Mouse (Mus musculus): ENCODE measurements at regions not wholly inside any gene's neighbourhood (a gene's known extent, or its start where the extent isn't known, plus 50 kb on each side); places are given as distances from the start of the nearest gene placed in this dataset.

- TF ChIP-seq CTCF (IDR thresholded peaks at IDR 0.05), result no peak
- 89% methylated on average over 3 of the region's 3 CpGs for WGBS
These were observed 1807.0 kb upstream of the Zeb2 start for GRCm38 (mm10) chr2:46924189-46924588.

GRCm38 (mm10) chr2:46913496-46913895 is 1796.3 kb upstream of the Zeb2 start:
- Histone ChIP-seq H3K27me3 (ENCODE audit: insufficient read depth, low read length) (no peaks in the 10 kb centered on the region), H3K36me3 (ENCODE audit: insufficient read depth, low read length) (no peaks in the 10 kb centered on the region), H3K4me3 (ENCODE audit: low read depth, low read length) (no peak overlapping the region), H3K4me2 (ENCODE audit: low read depth, low read length, poor library complexity, severe bottlenecking) (no peak overlapping the region), H3K27ac (ENCODE audit: low read depth, low read length) (no peak overlapping the region), H3K9ac (replicated peaks; ENCODE audit: low read length, poor library complexity, severe bottlenecking) (no peak overlapping the region), H3K9me3 (ENCODE audit: low read length) (no peaks in the 10 kb centered on the region), H3K4me1 (ENCODE audit: insufficient read depth, low read length) (no peaks in the 10 kb centered on the region)
- DNase-seq (ENCODE audit: low spot score), result peak; percentile 1
- ATAC-seq (ENCODE audit: low FRiP score), result peak; percentile 44; the same call in 1 of the 2 replicates
- TF ChIP-seq CTCF (IDR thresholded peaks at IDR 0.05), result no peak

More at GRCm38 (mm10) chr2:46924189-46924588, 1807.0 kb upstream of the Zeb2 start:
- Histone ChIP-seq H3K4me2 (ENCODE audit: low read depth, low read length, poor library complexity, severe bottlenecking) (no peak overlapping the region), H3K36me3 (ENCODE audit: insufficient read depth, low read length) (no peaks in the 10 kb centered on the region), H3K4me3 (ENCODE audit: low read depth, low read length) (no peak overlapping the region), H3K4me1 (ENCODE audit: insufficient read depth, low read length) (no peaks in the 10 kb centered on the region), H3K27me3 (ENCODE audit: insufficient read depth, low read length) (no peaks in the 10 kb centered on the region), H3K9me3 (ENCODE audit: low read length) (no peaks in the 10 kb centered on the region), H3K9ac (replicated peaks; ENCODE audit: low read length, poor library complexity, severe bottlenecking) (no peak overlapping the region), H3K27ac (ENCODE audit: low read depth, low read length) (no peak overlapping the region)
- DNase-seq (ENCODE audit: low spot score), result no peak
- ATAC-seq (ENCODE audit: low FRiP score), result no peak

DNA sequence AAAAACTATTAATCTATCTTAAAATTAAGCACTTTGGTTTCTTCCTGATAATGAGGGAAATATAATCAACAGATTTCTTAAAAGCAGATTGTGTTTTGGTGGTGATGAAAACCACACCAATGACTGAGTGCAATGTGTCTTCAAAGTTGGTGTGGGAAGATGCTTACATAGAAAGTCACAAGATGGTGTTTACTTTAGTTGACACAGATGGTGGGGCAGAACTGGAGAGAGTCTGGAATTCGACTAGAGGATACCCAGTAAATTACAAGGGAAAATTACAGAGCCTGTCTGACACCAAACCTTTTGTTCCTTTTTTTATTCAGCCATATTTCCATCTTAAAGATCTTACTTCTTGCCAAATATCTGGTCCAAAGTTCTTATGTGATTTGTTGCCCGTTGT is 1766.0 kb upstream of the Zeb2 start:
- 65% methylated on average over 2 of the region's 2 CpGs for WGBS
- Histone ChIP-seq H3K9ac (replicated peaks; ENCODE audit: low read length, poor library complexity, severe bottlenecking) (no peak overlapping the region), H3K27ac (ENCODE audit: low read depth, low read length) (no peak overlapping the region), H3K4me1 (ENCODE audit: insufficient read depth, low read length) (no peaks in the 10 kb centered on the region), H3K4me3 (ENCODE audit: low read depth, low read length) (no peak overlapping the region), H3K27me3 (ENCODE audit: insufficient read depth, low read length) (no peaks in the 10 kb centered on the region), H3K4me2 (ENCODE audit: low read depth, low read length, poor library complexity, severe bottlenecking) (no peak overlapping the region), H3K36me3 (ENCODE audit: insufficient read depth, low read length) (no peaks in the 10 kb centered on the region), H3K9me3 (ENCODE audit: low read length) (no peaks in the 10 kb centered on the region)
- TF ChIP-seq CTCF (IDR thresholded peaks at IDR 0.05), result no peak
- no peak for ATAC-seq (ENCODE audit: low FRiP score)
- DNase-seq (ENCODE audit: low spot score), result no peak

GRCm38 (mm10) chr2:46870772-46871171 is 1753.6 kb upstream of the Zeb2 start:
- Histone ChIP-seq H3K27ac (ENCODE audit: low read depth, low read length) (no peak overlapping the region), H3K27me3 (ENCODE audit: insufficient read depth, low read length) (no peaks in the 10 kb centered on the region)
- 68% methylated on average over 4 of the region's 4 CpGs for WGBS

More at GRCm38 (mm10) chr2:46870772-46871171, 1753.6 kb upstream of the Zeb2 start:
- H3K4me2 ChIP-seq (ENCODE audit: low read depth, low read length, poor library complexity, severe bottlenecking), result no peak overlapping the region
- H3K9me3 ChIP-seq (ENCODE audit: low read length), result no peaks in the 10 kb centered on the region
- H3K36me3 ChIP-seq (ENCODE audit: insufficient read depth, low read length), result no peaks in the 10 kb centered on the region
- TF ChIP-seq CTCF (IDR thresholded peaks at IDR 0.05), result no peak
- no peak for DNase-seq (ENCODE audit: low spot score)
- H3K9ac ChIP-seq (replicated peaks; ENCODE audit: low read length, poor library complexity, severe bottlenecking), result no peak overlapping the region
- ATAC-seq (ENCODE audit: low FRiP score), result no peak
- H3K4me1 ChIP-seq (ENCODE audit: insufficient read depth, low read length), result no peaks in the 10 kb centered on the region
- no peak overlapping the region for H3K4me3 ChIP-seq (ENCODE audit: low read depth, low read length)

All from midbrain, postnatal 0 days (tissue).